Mouse (Mus musculus): ENCODE measurements around the gene Vps4a.
"Not testable (repeated sequence)": the region's sequence is repeated elsewhere in the genome, so short reads cannot be mapped to it uniquely, and the experiment has no call there.

Gene Vps4a

GRCm38 (mm10) chr8:107030650-107031576 is at the start of gene Vps4a:
Vps4a (plus strand) TSS chr8:107031222.
- DNase-seq (ENCODE audit: low spot score) = peak; percentile 97

- no peak for DNase-seq (ENCODE audit: low spot score)
Measured at GRCm38 (mm10) chr8:106985404-106985821, 45.6 kb upstream of the Vps4a start.

GRCm38 (mm10) chr8:106985951-106986350 is 45.1 kb upstream of the Vps4a start:
- no peak for DNase-seq (ENCODE audit: low spot score)

- DNase-seq (ENCODE audit: low spot score) = no peak
Measured at GRCm38 (mm10) chr8:106987557-106987956, 43.5 kb upstream of the Vps4a start.

- DNase-seq (ENCODE audit: low spot score) = no peak
Measured at GRCm38 (mm10) chr8:106991393-106991792, 39.6 kb upstream of the Vps4a start.

GRCm38 (mm10) chr8:106996339-106996738 is 34.7 kb upstream of the Vps4a start:
- not testable (repeated sequence) for DNase-seq (ENCODE audit: low spot score)

GRCm38 (mm10) chr8:106997416-106997815 is 33.6 kb upstream of the Vps4a start:
- DNase-seq (ENCODE audit: low spot score) = no peak

- peak; percentile 34 for DNase-seq (ENCODE audit: low spot score)
Measured at GRCm38 (mm10) chr8:106999068-106999467, 32.0 kb upstream of the Vps4a start.

GRCm38 (mm10) chr8:107002532-107002931 is 28.5 kb upstream of the Vps4a start:
- DNase-seq (ENCODE audit: low spot score) = peak; percentile 96

- DNase-seq (ENCODE audit: low spot score) = no peak
Measured at GRCm38 (mm10) chr8:107007795-107008194, 23.2 kb upstream of the Vps4a start.

- no peak for DNase-seq (ENCODE audit: low spot score)
Measured at GRCm38 (mm10) chr8:107012666-107013065, 18.4 kb upstream of the Vps4a start.

- no peak for DNase-seq (ENCODE audit: low spot score)
Measured at GRCm38 (mm10) chr8:107014915-107015314, 16.1 kb upstream of the Vps4a start.

- no peak for DNase-seq (ENCODE audit: low spot score)
Measured at GRCm38 (mm10) chr8:107023479-107023878, 7.5 kb upstream of the Vps4a start.

- no peak for DNase-seq (ENCODE audit: low spot score)
Measured at GRCm38 (mm10) chr8:107029310-107029709, 1.7 kb upstream of the Vps4a start.

- DNase-seq (ENCODE audit: low spot score) = no peak
Measured at GRCm38 (mm10) chr8:107030058-107030457, 964 bp upstream of the Vps4a start.

GRCm38 (mm10) chr8:107031577-107032090 is 612 bp downstream of the Vps4a start:
- no peak for DNase-seq (ENCODE audit: low spot score)

- DNase-seq (ENCODE audit: low spot score) = not testable (repeated sequence)
Measured at GRCm38 (mm10) chr8:107033609-107034008, 2.6 kb downstream of the Vps4a start.

- DNase-seq (ENCODE audit: low spot score) = no peak
Measured at GRCm38 (mm10) chr8:107035641-107036040, 4.6 kb downstream of the Vps4a start.

- DNase-seq (ENCODE audit: low spot score) = no peak
Measured at GRCm38 (mm10) chr8:107036626-107037025, 5.6 kb downstream of the Vps4a start.

GRCm38 (mm10) chr8:107040632-107041031 is 9.6 kb downstream of the Vps4a start:
- DNase-seq (ENCODE audit: low spot score) = no peak

- DNase-seq (ENCODE audit: low spot score) = no peak
Measured at GRCm38 (mm10) chr8:107045478-107045877, 14.5 kb downstream of the Vps4a start.

- no peak for DNase-seq (ENCODE audit: low spot score)
Measured at GRCm38 (mm10) chr8:107046976-107047375, 16.0 kb downstream of the Vps4a start.

Data from urinary bladder, postnatal 14 days (tissue).